Mouse (Mus musculus): Measurements from ENCODE around the gene Ppp1r37. TPM values are rescaled to one million over a fixed set of nuclear protein-coding genes. Genes with fewer than 3 reads are reported as not detected.
"Not testable (repeated sequence)": the region's sequence is repeated elsewhere in the genome, so short reads cannot be mapped to it uniquely, and the experiment has no call there.

Ppp1r37 gene
- polyA plus RNA-seq, 1 experiment from 2014 or later: 3.1 TPM

GRCm38 (mm10) chr7:19520032-19520431, 42.8 kb downstream of the Ppp1r37 start:
- Histone ChIP-seq H3K4me2 (peak overlapping the region; percentile 70), H3K9me3 (ENCODE audit: control insufficient read depth, low read length) (no peaks in the 10 kb centered on the region), H3K9ac (ENCODE audit: low read depth, low read length) (peak overlapping the region; percentile 53), H3K27ac (ENCODE audit: low read depth, low read length) (no peak overlapping the region), H3K27me3 (replicated peaks; ENCODE audit: control insufficient read depth, insufficient read depth, low read length) (peaks cover 76% of the 10 kb centered on the region), H3K4me1 (replicated peaks; ENCODE audit: control insufficient read depth, insufficient read depth, low read length) (peaks cover 30% of the 10 kb centered on the region), H3K36me3 (ENCODE audit: control insufficient read depth, insufficient read depth, low read length) (no peaks in the 10 kb centered on the region), H3K4me3 (ENCODE audit: low read depth, low read length) (peak overlapping the region; percentile 37)
- DNase-seq (ENCODE audit: low spot score) (no peak), ATAC-seq (replicated peaks; ENCODE audit: low FRiP score) (peak; percentile 37)
- 3% methylated on average over 23 of the region's 23 CpGs for WGBS

- Histone ChIP-seq H3K4me3 (ENCODE audit: low read depth, low read length) (no peak within 1 kb of the TSS), H3K27ac (ENCODE audit: low read depth, low read length) (no peak within 1 kb of the TSS), H3K27me3 (replicated peaks; ENCODE audit: control insufficient read depth, insufficient read depth, low read length) (peaks cover 54% of the 10 kb centered on the region), H3K4me1 (replicated peaks; ENCODE audit: control insufficient read depth, insufficient read depth, low read length) (peaks cover 15% of the 10 kb centered on the region), H3K36me3 (ENCODE audit: control insufficient read depth, insufficient read depth, low read length) (peaks cover 2% of the 10 kb centered on the region; the same call in 1 of the 2 replicates), H3K9ac (ENCODE audit: low read depth, low read length) (no peak within 1 kb of the TSS), H3K4me2 (peak within 1 kb of the TSS; percentile 40), H3K9me3 (ENCODE audit: control insufficient read depth, low read length) (no peaks in the 10 kb centered on the region)
- ATAC-seq (replicated peaks; ENCODE audit: low FRiP score) (no peak), DNase-seq (ENCODE audit: low spot score) (no peak)
- WGBS: 7% methylated on average over 21 of the region's 29 CpGs
Observed at GRCm38 (mm10) chr7:19517652-19518365, 45.1 kb downstream of the Ppp1r37 start, which contains the start of gene Nkpd1. Nkpd1 (plus strand) TSS chr7:19517838.

- Histone ChIP-seq H3K27me3 (replicated peaks; ENCODE audit: control insufficient read depth, insufficient read depth, low read length) (peaks cover 3% of the 10 kb centered on the region), H3K27ac (ENCODE audit: low read depth, low read length) (no peak overlapping the region)
- ATAC-seq (replicated peaks; ENCODE audit: low FRiP score): no peak
Observed at GRCm38 (mm10) chr7:19512353-19512752, 50.5 kb downstream of the Ppp1r37 start.

GRCm38 (mm10) chr7:19511934-19512333, 50.9 kb downstream of the Ppp1r37 start:
- H3K9me3 ChIP-seq (ENCODE audit: control insufficient read depth, low read length); H3K27me3 ChIP-seq (replicated peaks; ENCODE audit: control insufficient read depth, insufficient read depth, low read length); ATAC-seq (replicated peaks; ENCODE audit: low FRiP score); H3K36me3 ChIP-seq (ENCODE audit: control insufficient read depth, insufficient read depth, low read length); H3K4me2 ChIP-seq; DNase-seq (ENCODE audit: low spot score); H3K9ac ChIP-seq (ENCODE audit: low read depth, low read length); H3K4me3 ChIP-seq (ENCODE audit: low read depth, low read length); H3K27ac ChIP-seq (ENCODE audit: low read depth, low read length): not testable (repeated sequence)
- 76% methylated on average over 6 of the region's 7 CpGs for WGBS
- H3K4me1 ChIP-seq (replicated peaks; ENCODE audit: control insufficient read depth, insufficient read depth, low read length): peaks cover 10% of the 10 kb centered on the region; the same call in 1 of the 2 replicates

More at GRCm38 (mm10) chr7:19512353-19512752, 50.5 kb downstream of the Ppp1r37 start:
- no peak overlapping the region for H3K4me3 ChIP-seq (ENCODE audit: low read depth, low read length)
- DNase-seq (ENCODE audit: low spot score): no peak
- no peak overlapping the region for H3K4me2 ChIP-seq
- no peaks in the 10 kb centered on the region for H3K9me3 ChIP-seq (ENCODE audit: control insufficient read depth, low read length)
- WGBS: 73% methylated on average over 6 of the region's 6 CpGs
- no peak overlapping the region for H3K9ac ChIP-seq (ENCODE audit: low read depth, low read length)
- H3K36me3 ChIP-seq (ENCODE audit: control insufficient read depth, insufficient read depth, low read length): peaks cover 2% of the 10 kb centered on the region; the same call in 1 of the 2 replicates
- H3K4me1 ChIP-seq (replicated peaks; ENCODE audit: control insufficient read depth, insufficient read depth, low read length): peaks cover 10% of the 10 kb centered on the region; the same call in 1 of the 2 replicates

- H3K4me1 ChIP-seq (replicated peaks; ENCODE audit: control insufficient read depth, insufficient read depth, low read length): peaks cover 13% of the 10 kb centered on the region; the same call in 1 of the 2 replicates
- peak overlapping the region; percentile 87 for H3K4me3 ChIP-seq (ENCODE audit: low read depth, low read length)
- DNase-seq (ENCODE audit: low spot score) (no peak), ATAC-seq (replicated peaks; ENCODE audit: low FRiP score) (no peak)
- no peak overlapping the region for H3K27ac ChIP-seq (ENCODE audit: low read depth, low read length)
- peaks cover 2% of the 10 kb centered on the region; the same call in 1 of the 2 replicates for H3K36me3 ChIP-seq (ENCODE audit: control insufficient read depth, insufficient read depth, low read length)
- no peaks in the 10 kb centered on the region for H3K9me3 ChIP-seq (ENCODE audit: control insufficient read depth, low read length)
- H3K4me2 ChIP-seq: peak overlapping the region; percentile 84
- H3K9ac ChIP-seq (ENCODE audit: low read depth, low read length): no peak overlapping the region; the same call in 1 of the 2 replicates
- no peaks in the 10 kb centered on the region for H3K27me3 ChIP-seq (replicated peaks; ENCODE audit: control insufficient read depth, insufficient read depth, low read length)
- 85% methylated on average over 7 of the region's 7 CpGs for WGBS
Observed at GRCm38 (mm10) chr7:19509786-19510185, 53.1 kb downstream of the Ppp1r37 start.

- Histone ChIP-seq H3K4me1 (replicated peaks; ENCODE audit: control insufficient read depth, insufficient read depth, low read length) (peaks cover 13% of the 10 kb centered on the region; the same call in 1 of the 2 replicates), H3K36me3 (ENCODE audit: control insufficient read depth, insufficient read depth, low read length) (no peaks in the 10 kb centered on the region), H3K9me3 (ENCODE audit: control insufficient read depth, low read length) (no peaks in the 10 kb centered on the region), H3K9ac (ENCODE audit: low read depth, low read length) (peak overlapping the region; percentile 94), H3K27ac (ENCODE audit: low read depth, low read length) (peak overlapping the region; percentile 52; the same call in 1 of the 2 replicates), H3K4me2 (peak overlapping the region; percentile 84), H3K4me3 (ENCODE audit: low read depth, low read length) (peak overlapping the region; percentile 87), H3K27me3 (replicated peaks; ENCODE audit: control insufficient read depth, insufficient read depth, low read length) (no peaks in the 10 kb centered on the region)
- WGBS: 5% methylated on average over 15 of the region's 15 CpGs
- DNase-seq (ENCODE audit: low spot score) (no peak), ATAC-seq (replicated peaks; ENCODE audit: low FRiP score) (peak; percentile 24)
Observed at GRCm38 (mm10) chr7:19508924-19509568, 53.8 kb downstream of the Ppp1r37 start.

GRCm38 (mm10) chr7:19508150-19508923, 54.5 kb downstream of the Ppp1r37 start, which contains the start of the genes Bloc1s3 and Trappc6a:
Bloc1s3 (minus strand) TSS chr7:19508367.
Trappc6a (plus strand) TSS chr7:19508395.
- H3K36me3 ChIP-seq (ENCODE audit: control insufficient read depth, insufficient read depth, low read length): no peaks in the 10 kb centered on the region
- H3K9ac ChIP-seq (ENCODE audit: low read depth, low read length): peak within 1 kb of the TSS; percentile 94
- DNase-seq (ENCODE audit: low spot score): peak; percentile 91
- peak within 1 kb of the TSS; percentile 84 for H3K4me2 ChIP-seq
- no peaks in the 10 kb centered on the region for H3K9me3 ChIP-seq (ENCODE audit: control insufficient read depth, low read length)
- under 1% methylated on average over 56 of the region's 56 CpGs for WGBS
- peak; percentile 91 for ATAC-seq (replicated peaks; ENCODE audit: low FRiP score)
- peak within 1 kb of the TSS; percentile 52 for H3K27ac ChIP-seq (ENCODE audit: low read depth, low read length)
- H3K4me1 ChIP-seq (replicated peaks; ENCODE audit: control insufficient read depth, insufficient read depth, low read length): peaks cover 13% of the 10 kb centered on the region; the same call in 1 of the 2 replicates
- H3K4me3 ChIP-seq (ENCODE audit: low read depth, low read length): peak within 1 kb of the TSS; percentile 87
- no peaks in the 10 kb centered on the region for H3K27me3 ChIP-seq (replicated peaks; ENCODE audit: control insufficient read depth, insufficient read depth, low read length)

- H3K4me3 ChIP-seq (ENCODE audit: low read depth, low read length): peak overlapping the region; percentile 87
- ATAC-seq (replicated peaks; ENCODE audit: low FRiP score): no peak
- H3K27ac ChIP-seq (ENCODE audit: low read depth, low read length): peak overlapping the region; percentile 52
- H3K4me2 ChIP-seq: peak overlapping the region; percentile 84
- H3K9ac ChIP-seq (ENCODE audit: low read depth, low read length): peak overlapping the region; percentile 94
- H3K36me3 ChIP-seq (ENCODE audit: control insufficient read depth, insufficient read depth, low read length): no peaks in the 10 kb centered on the region
- H3K27me3 ChIP-seq (replicated peaks; ENCODE audit: control insufficient read depth, insufficient read depth, low read length): no peaks in the 10 kb centered on the region
- no peak for DNase-seq (ENCODE audit: low spot score)
- no peaks in the 10 kb centered on the region for H3K9me3 ChIP-seq (ENCODE audit: control insufficient read depth, low read length)
- 3% methylated on average over 18 of the region's 18 CpGs for WGBS
- H3K4me1 ChIP-seq (replicated peaks; ENCODE audit: control insufficient read depth, insufficient read depth, low read length): peaks cover 13% of the 10 kb centered on the region; the same call in 1 of the 2 replicates
Observed at GRCm38 (mm10) chr7:19507612-19507981, 55.3 kb downstream of the Ppp1r37 start.
